Mouse (Mus musculus): ENCODE data around the gene Krt33b. TPM values are rescaled to one million over a fixed set of nuclear protein-coding genes. Genes with fewer than 3 reads are reported as not detected.

Gene Krt33b
- total and polyA plus RNA-seq, 3 experiments: not detected

DNA sequence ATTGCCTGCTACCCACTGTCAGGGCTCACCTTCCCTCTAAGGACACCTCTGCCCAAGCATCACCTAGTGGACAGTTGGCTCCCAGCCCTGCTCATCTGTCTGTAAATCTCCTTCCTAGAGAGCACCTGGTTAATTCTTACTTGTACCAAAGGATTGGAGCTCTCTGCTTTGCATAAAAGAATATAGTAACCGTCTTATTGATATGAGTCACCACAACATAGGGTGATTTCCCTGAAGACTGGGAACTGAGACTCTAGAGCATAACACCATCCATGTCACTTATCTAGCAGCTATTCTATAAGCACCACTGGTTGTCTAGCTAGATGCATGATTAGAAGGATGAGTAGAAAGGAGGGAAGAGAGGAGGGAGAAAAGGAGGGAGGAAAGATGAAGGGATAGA is 46.2 kb downstream of the Krt33b start:
- peak; percentile 21; the same call in 1 of the 2 replicates for TF ChIP-seq TCF12 (IDR thresholded peaks at IDR 0.05; ENCODE audit: low read depth, low read length)
- no peak for TF ChIP-seq ELF1 (IDR thresholded peaks at IDR 0.05; ENCODE audit: low read depth, low read length)
- peak; percentile 63; the same call in 1 of the 2 replicates for TF ChIP-seq IRF4 (IDR thresholded peaks at IDR 0.05; ENCODE audit: low read depth, low read length)
- TF ChIP-seq MEF2A (IDR thresholded peaks at IDR 0.05; ENCODE audit: borderline replicate concordance, low read depth, low read length): peak; percentile 15; the same call in 1 of the 2 replicates
- no peak for TF ChIP-seq HCFC1 (IDR thresholded peaks at IDR 0.05; ENCODE audit: low read depth, low read length)
- no peak for TF ChIP-seq ZC3H11A (IDR thresholded peaks at IDR 0.05; ENCODE audit: low read depth, low read length)
- TF ChIP-seq ZNF384 (IDR thresholded peaks at IDR 0.05; ENCODE audit: low read depth, low read length): no peak
- TF ChIP-seq CTCF (conservative IDR thresholded peaks at IDR 0.05 in 1 of 2, IDR thresholded peaks at IDR 0.05 in 1 of 2; ENCODE audit: low read depth in 2 of 2, low read length in 2 of 2): peak in 1 of 2 experiments; percentile 13; a peak in 1 of 4 replicates
- TF ChIP-seq EP300 (IDR thresholded peaks at IDR 0.05; ENCODE audit: low read length): peak; percentile 72
- TF ChIP-seq USF1 (IDR thresholded peaks at IDR 0.05; ENCODE audit: low read depth, low read length): no peak
- no peak for TF ChIP-seq TBP (conservative IDR thresholded peaks at IDR 0.05; ENCODE audit: low read depth, low read length)
- no peak for TF ChIP-seq KAT2A (IDR thresholded peaks at IDR 0.05; ENCODE audit: insufficient replicate concordance, low read length)
- TF ChIP-seq ETS1 (conservative IDR thresholded peaks at IDR 0.05; ENCODE audit: low read depth, low read length): peak; percentile 20; the same call in 1 of the 2 replicates
- Histone ChIP-seq H3K79me2 (replicated peaks; ENCODE audit: control insufficient read depth, extremely low read depth, insufficient read depth, poor library complexity, severe bottlenecking) (no peaks in the 10 kb centered on the region), H3K4me3 (replicated peaks in 1 of 3; ENCODE audit: low read depth in 2 of 3, low read length in 2 of 3, poor library complexity in 1 of 3) (no peak overlapping the region), H3K9ac (ENCODE audit: insufficient read depth, low read depth) (no peak overlapping the region), H3K9me3 (replicated peaks; ENCODE audit: low read length) (no peaks in the 10 kb centered on the region), H3K36me3 (replicated peaks in 1 of 2; ENCODE audit: control insufficient read depth in 1 of 2, insufficient read depth in 1 of 2, low read length in 1 of 2) (no peaks in the 10 kb centered on the region), H3K4me2 (ENCODE audit: insufficient read depth, low read depth, poor library complexity, severe bottlenecking) (no peak overlapping the region), H3K27me3 (replicated peaks) (peaks cover 85% of the 10 kb centered on the region), H3K4me1 (ENCODE audit: control insufficient read depth in 1 of 2, insufficient read depth in 2 of 2) (peaks cover 12 to 16% of the 10 kb centered on the region in 2 experiments), H3K27ac (ENCODE audit: insufficient read depth, low read depth) (no peak overlapping the region)
- DNase-seq (ENCODE audit: extremely low read depth): peak; percentile 47
- dilution Hi-C loops (cut with MboI; ENCODE audit: extremely low pct_ligation_motif_present, extremely low pct_unique_long_range_greater_than_20kb, low sequenced_read_pairs): no loop called here
- in situ Hi-C loops (cut with MboI; ENCODE audit: low pct_ligation_motif_present, low pct_unique_long_range_greater_than_20kb, low sequenced_read_pairs): no loop called here

DNA sequence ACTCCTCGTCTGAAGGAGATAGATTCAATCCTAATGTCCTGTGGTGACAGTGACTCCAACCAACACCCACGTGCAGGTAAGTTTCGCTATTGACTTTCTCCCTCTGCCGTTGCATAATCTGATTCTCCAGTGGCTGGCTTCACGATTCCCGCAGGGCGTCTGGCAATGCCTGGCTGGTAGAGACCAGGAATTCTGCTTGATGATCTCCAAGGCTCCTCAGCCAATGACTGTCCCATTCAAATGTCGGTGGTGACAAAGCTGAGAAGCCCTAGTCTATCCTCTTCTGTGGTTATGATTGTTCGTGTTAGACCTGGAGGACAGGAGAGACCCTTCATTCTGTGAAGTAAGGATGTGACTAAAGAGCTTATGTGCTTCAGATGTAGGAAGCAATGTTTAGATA is 46.9 kb downstream of the Krt33b start:
- no peak overlapping the region for H3K27ac ChIP-seq (ENCODE audit: insufficient read depth, low read depth)
- H3K9ac ChIP-seq (ENCODE audit: insufficient read depth, low read depth): no peak overlapping the region
- TF ChIP-seq NELFE (IDR thresholded peaks at IDR 0.05; ENCODE audit: low read depth, low read length) (no peak), CTCF (conservative IDR thresholded peaks at IDR 0.05 in 1 of 2, IDR thresholded peaks at IDR 0.05 in 1 of 2; ENCODE audit: low read depth in 2 of 2, low read length in 2 of 2) (no peak), TCF12 (IDR thresholded peaks at IDR 0.05; ENCODE audit: low read depth, low read length) (no peak), RAD21 (IDR thresholded peaks at IDR 0.05; ENCODE audit: low read depth, low read length) (no peak), MXI1 (IDR thresholded peaks at IDR 0.05; ENCODE audit: low read depth, low read length) (no peak), SIN3A (IDR thresholded peaks at IDR 0.05; ENCODE audit: low read length) (no peak), IRF4 (IDR thresholded peaks at IDR 0.05; ENCODE audit: low read depth, low read length) (no peak), MYC (IDR thresholded peaks at IDR 0.05; ENCODE audit: low read depth, low read length) (no peak), POLR2A (IDR thresholded peaks at IDR 0.05; ENCODE audit: low read depth, low read length) (no peak), MAX (IDR thresholded peaks at IDR 0.05; ENCODE audit: low read length) (no peak), MAFK (IDR thresholded peaks at IDR 0.05; ENCODE audit: insufficient replicate concordance, low read length) (no peak), ZMIZ1 (IDR thresholded peaks at IDR 0.05; ENCODE audit: low read depth, low read length) (no peak), NRF1 (IDR thresholded peaks at IDR 0.05; ENCODE audit: low read depth, low read length) (no peak), BHLHE40 (IDR thresholded peaks at IDR 0.05; ENCODE audit: low read depth, low read length) (no peak), ZKSCAN1 (IDR thresholded peaks at IDR 0.05; ENCODE audit: borderline replicate concordance, low read depth, low read length) (no peak), JUND (conservative IDR thresholded peaks at IDR 0.05; ENCODE audit: low read depth, low read length) (no peak), ZNF384 (IDR thresholded peaks at IDR 0.05; ENCODE audit: low read depth, low read length) (no peak), CHD2 (IDR thresholded peaks at IDR 0.05; ENCODE audit: low read length) (no peak), SMC3 (IDR thresholded peaks at IDR 0.05; ENCODE audit: low read depth, low read length) (no peak)
- H3K4me3 ChIP-seq (replicated peaks in 1 of 3; ENCODE audit: low read depth in 2 of 3, low read length in 2 of 3, poor library complexity in 1 of 3): no peak overlapping the region
- peaks cover 87% of the 10 kb centered on the region for H3K27me3 ChIP-seq (replicated peaks)
- in situ Hi-C loops (cut with MboI; ENCODE audit: low pct_ligation_motif_present, low pct_unique_long_range_greater_than_20kb, low sequenced_read_pairs) (no loop called here), dilution Hi-C loops (cut with MboI; ENCODE audit: extremely low pct_ligation_motif_present, extremely low pct_unique_long_range_greater_than_20kb, low sequenced_read_pairs) (no loop called here)
- no peak for DNase-seq (ENCODE audit: extremely low read depth)
- H3K36me3 ChIP-seq (replicated peaks in 1 of 2; ENCODE audit: control insufficient read depth in 1 of 2, insufficient read depth in 1 of 2, low read length in 1 of 2): no peaks in the 10 kb centered on the region
- H3K9me3 ChIP-seq (replicated peaks; ENCODE audit: low read length): no peaks in the 10 kb centered on the region
- H3K4me2 ChIP-seq (ENCODE audit: insufficient read depth, low read depth, poor library complexity, severe bottlenecking): no peak overlapping the region
- H3K4me1 ChIP-seq (ENCODE audit: control insufficient read depth in 1 of 2, insufficient read depth in 2 of 2): peaks cover 11 to 12% of the 10 kb centered on the region in 2 experiments
- no peaks in the 10 kb centered on the region for H3K79me2 ChIP-seq (replicated peaks; ENCODE audit: control insufficient read depth, extremely low read depth, insufficient read depth, poor library complexity, severe bottlenecking)
